Mouse (Mus musculus): ENCODE data around the gene Pkig. TPM values are rescaled to one million over a fixed set of nuclear protein-coding genes. Genes with fewer than 3 reads are reported as not detected.
A peak's percentile ranks its signal among the peaks of the same experiment; 100 is the strongest.

Pkig gene
- polyA plus RNA-seq, 1 experiment: 20.2 TPM

DNA sequence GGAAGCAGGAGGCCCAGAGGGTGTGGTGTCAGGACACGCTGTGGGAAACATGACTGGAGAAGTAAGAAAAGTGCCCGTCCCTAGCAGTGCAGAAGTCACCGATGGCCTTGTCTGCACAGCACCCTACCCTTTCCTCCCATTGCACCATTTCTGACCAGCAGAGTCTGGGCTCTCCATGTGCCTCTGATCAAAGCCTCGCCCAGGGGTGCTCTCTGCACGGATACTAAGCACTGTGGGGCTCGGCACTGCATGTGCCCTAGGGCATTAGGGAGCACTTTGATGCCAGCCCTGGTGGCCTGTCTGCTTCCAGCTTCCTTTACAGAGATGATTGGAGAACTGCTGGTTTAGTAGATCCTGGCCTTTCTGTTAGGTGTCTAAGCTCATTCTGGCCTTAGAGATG lies 54.7 kb downstream of the Pkig start:
- H3K36me3 ChIP-seq (ENCODE audit: control insufficient read depth, insufficient read depth, low read length, poor library complexity, severe bottlenecking): no peaks in the 10 kb centered on the region
- H3K4me1 ChIP-seq (ENCODE audit: control insufficient read depth, insufficient read depth, low read length): no peaks in the 10 kb centered on the region
- TF ChIP-seq POLR2A (IDR thresholded peaks at IDR 0.05; ENCODE audit: insufficient read depth, low read length) (no peak), CTCF (IDR thresholded peaks at IDR 0.05; ENCODE audit: low read depth, low read length) (no peak), EP300 (IDR thresholded peaks at IDR 0.05; ENCODE audit: insufficient read depth, low read depth, low read length) (no peak)
- no peaks in the 10 kb centered on the region for H3K27me3 ChIP-seq (ENCODE audit: control insufficient read depth, insufficient read depth, low read length, poor library complexity, severe bottlenecking)
- no peak overlapping the region for H3K27ac ChIP-seq (ENCODE audit: insufficient read depth, low read length)
- no peaks in the 10 kb centered on the region for H3K9me3 ChIP-seq (replicated peaks; ENCODE audit: control insufficient read depth, insufficient read depth, low read length, poor library complexity, severe bottlenecking)
- H3K9ac ChIP-seq (ENCODE audit: low read depth, poor library complexity, severe bottlenecking): no peak overlapping the region
- no peak overlapping the region for H3K4me3 ChIP-seq (ENCODE audit: low read depth, low read length)

DNA sequence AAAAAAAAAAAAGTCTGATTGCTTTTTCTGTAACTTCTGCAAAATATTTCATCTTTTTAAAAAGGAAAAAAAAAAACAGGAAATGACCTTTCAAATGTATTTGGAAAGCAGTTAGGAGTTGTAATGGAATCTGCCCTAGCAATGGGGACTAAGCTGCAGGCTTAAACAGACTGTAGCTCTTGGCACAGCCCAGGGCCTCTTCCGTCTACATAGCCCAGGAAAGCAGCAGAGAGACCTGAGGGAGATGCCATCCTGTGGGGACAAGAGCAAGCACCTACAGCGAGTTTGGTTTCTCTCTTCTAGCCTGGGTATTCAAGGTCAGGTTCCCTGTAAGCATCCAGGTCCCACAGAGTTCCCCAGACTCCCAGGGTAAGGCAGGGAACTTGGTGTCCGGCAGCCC lies 55.2 kb downstream of the Pkig start:
- H3K4me3 ChIP-seq (ENCODE audit: low read depth, low read length): no peak overlapping the region

DNA sequence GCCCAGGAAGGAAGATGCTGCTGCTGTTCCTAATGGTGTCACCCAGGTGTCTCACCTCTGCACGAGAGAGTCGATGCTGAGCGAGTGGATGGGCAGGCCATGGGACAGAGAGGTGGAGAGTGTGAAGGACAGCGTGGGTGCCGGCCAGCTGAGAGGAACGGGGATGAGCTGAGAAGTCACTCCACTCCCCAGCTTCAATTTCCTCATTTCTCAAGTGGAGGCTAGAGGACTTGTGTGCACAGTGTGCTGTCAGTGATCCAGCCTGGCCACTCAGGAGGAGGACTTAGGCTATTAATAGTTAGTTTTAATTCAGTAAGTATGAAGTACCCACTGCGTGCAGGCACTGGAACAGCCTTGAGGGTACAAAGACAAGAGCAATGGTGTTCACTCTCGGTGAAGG lies 58.3 kb downstream of the Pkig start:
- Histone ChIP-seq H3K27me3 (ENCODE audit: control insufficient read depth, insufficient read depth, low read length, poor library complexity, severe bottlenecking) (no peaks in the 10 kb centered on the region), H3K36me3 (ENCODE audit: control insufficient read depth, insufficient read depth, low read length, poor library complexity, severe bottlenecking) (no peaks in the 10 kb centered on the region), H3K27ac (ENCODE audit: insufficient read depth, low read length) (no peak overlapping the region), H3K4me3 (ENCODE audit: low read depth, low read length) (no peak overlapping the region), H3K4me1 (ENCODE audit: control insufficient read depth, insufficient read depth, low read length) (no peaks in the 10 kb centered on the region), H3K9me3 (replicated peaks; ENCODE audit: control insufficient read depth, insufficient read depth, low read length, poor library complexity, severe bottlenecking) (no peaks in the 10 kb centered on the region), H3K9ac (ENCODE audit: low read depth, poor library complexity, severe bottlenecking) (no peak overlapping the region)
- TF ChIP-seq EP300 (IDR thresholded peaks at IDR 0.05; ENCODE audit: insufficient read depth, low read depth, low read length) (no peak), CTCF (IDR thresholded peaks at IDR 0.05; ENCODE audit: low read depth, low read length) (no peak), POLR2A (IDR thresholded peaks at IDR 0.05; ENCODE audit: insufficient read depth, low read length) (no peak)

More for the DNA sequence above, 55.2 kb downstream of the Pkig start:
- Histone ChIP-seq H3K27ac (ENCODE audit: insufficient read depth, low read length) (no peak overlapping the region), H3K4me1 (ENCODE audit: control insufficient read depth, insufficient read depth, low read length) (no peaks in the 10 kb centered on the region), H3K9me3 (replicated peaks; ENCODE audit: control insufficient read depth, insufficient read depth, low read length, poor library complexity, severe bottlenecking) (no peaks in the 10 kb centered on the region), H3K36me3 (ENCODE audit: control insufficient read depth, insufficient read depth, low read length, poor library complexity, severe bottlenecking) (no peaks in the 10 kb centered on the region), H3K27me3 (ENCODE audit: control insufficient read depth, insufficient read depth, low read length, poor library complexity, severe bottlenecking) (no peaks in the 10 kb centered on the region), H3K9ac (ENCODE audit: low read depth, poor library complexity, severe bottlenecking) (no peak overlapping the region)
- no peak for TF ChIP-seq POLR2A (IDR thresholded peaks at IDR 0.05; ENCODE audit: insufficient read depth, low read length)

DNA sequence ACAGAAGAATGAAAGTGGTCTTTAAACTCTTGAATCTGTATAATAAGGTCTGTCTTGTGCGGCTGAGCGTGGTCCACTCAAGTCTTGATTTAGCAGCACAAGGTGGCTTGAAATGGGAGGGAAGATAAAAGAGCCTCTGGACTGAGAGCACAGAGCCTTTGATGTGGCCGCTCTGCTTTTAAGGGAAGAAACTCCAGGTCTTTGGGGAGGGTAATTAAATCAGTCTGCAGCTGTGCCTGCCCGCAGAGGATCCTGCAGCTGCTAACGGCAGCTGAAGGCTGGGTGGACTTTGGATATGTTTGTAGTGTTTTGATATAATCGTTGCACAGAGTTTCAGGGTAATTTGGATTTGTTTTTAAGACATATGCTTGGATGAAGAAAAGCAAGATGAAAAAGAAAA lies 58.7 kb downstream of the Pkig start:
- Histone ChIP-seq H3K36me3 (ENCODE audit: control insufficient read depth, insufficient read depth, low read length, poor library complexity, severe bottlenecking) (no peaks in the 10 kb centered on the region), H3K9ac (ENCODE audit: low read depth, poor library complexity, severe bottlenecking) (no peak overlapping the region), H3K4me3 (ENCODE audit: low read depth, low read length) (no peak overlapping the region), H3K9me3 (replicated peaks; ENCODE audit: control insufficient read depth, insufficient read depth, low read length, poor library complexity, severe bottlenecking) (no peaks in the 10 kb centered on the region), H3K4me1 (ENCODE audit: control insufficient read depth, insufficient read depth, low read length) (no peaks in the 10 kb centered on the region), H3K27me3 (ENCODE audit: control insufficient read depth, insufficient read depth, low read length, poor library complexity, severe bottlenecking) (no peaks in the 10 kb centered on the region), H3K27ac (ENCODE audit: insufficient read depth, low read length) (no peak overlapping the region)
- TF ChIP-seq POLR2A (IDR thresholded peaks at IDR 0.05; ENCODE audit: insufficient read depth, low read length): no peak
- no peak for TF ChIP-seq EP300 (IDR thresholded peaks at IDR 0.05; ENCODE audit: insufficient read depth, low read depth, low read length)
- no peak for TF ChIP-seq CTCF (IDR thresholded peaks at IDR 0.05; ENCODE audit: low read depth, low read length)

DNA sequence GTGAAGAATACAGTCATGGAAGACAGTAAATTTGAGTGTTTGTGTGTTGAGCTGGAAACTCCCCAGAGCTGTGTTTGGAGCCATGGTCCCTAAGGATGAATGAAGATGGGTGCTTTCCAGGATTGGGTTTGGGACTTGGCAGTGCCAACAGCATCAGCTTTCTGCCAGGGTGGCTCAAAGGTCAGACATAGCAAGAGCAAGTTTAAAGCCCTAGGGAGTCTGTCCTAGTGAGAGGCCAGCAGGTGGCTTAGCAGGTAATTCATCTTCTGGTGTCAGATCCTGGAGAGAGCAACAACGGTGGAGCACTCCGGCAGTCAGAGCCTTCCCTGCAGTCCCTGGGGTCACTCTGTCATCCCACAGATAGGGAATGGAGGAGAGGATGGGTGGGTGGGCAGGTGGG lies 60.3 kb downstream of the Pkig start:
- Histone ChIP-seq H3K4me3 (ENCODE audit: low read depth, low read length) (no peak overlapping the region), H3K27me3 (ENCODE audit: control insufficient read depth, insufficient read depth, low read length, poor library complexity, severe bottlenecking) (no peaks in the 10 kb centered on the region), H3K27ac (ENCODE audit: insufficient read depth, low read length) (no peak overlapping the region), H3K9me3 (replicated peaks; ENCODE audit: control insufficient read depth, insufficient read depth, low read length, poor library complexity, severe bottlenecking) (no peaks in the 10 kb centered on the region), H3K9ac (ENCODE audit: low read depth, poor library complexity, severe bottlenecking) (no peak overlapping the region), H3K36me3 (ENCODE audit: control insufficient read depth, insufficient read depth, low read length, poor library complexity, severe bottlenecking) (no peaks in the 10 kb centered on the region), H3K4me1 (ENCODE audit: control insufficient read depth, insufficient read depth, low read length) (no peaks in the 10 kb centered on the region)
- no peak for TF ChIP-seq EP300 (IDR thresholded peaks at IDR 0.05; ENCODE audit: insufficient read depth, low read depth, low read length)
- TF ChIP-seq CTCF (IDR thresholded peaks at IDR 0.05; ENCODE audit: low read depth, low read length): no peak
- TF ChIP-seq POLR2A (IDR thresholded peaks at IDR 0.05; ENCODE audit: insufficient read depth, low read length): no peak

DNA sequence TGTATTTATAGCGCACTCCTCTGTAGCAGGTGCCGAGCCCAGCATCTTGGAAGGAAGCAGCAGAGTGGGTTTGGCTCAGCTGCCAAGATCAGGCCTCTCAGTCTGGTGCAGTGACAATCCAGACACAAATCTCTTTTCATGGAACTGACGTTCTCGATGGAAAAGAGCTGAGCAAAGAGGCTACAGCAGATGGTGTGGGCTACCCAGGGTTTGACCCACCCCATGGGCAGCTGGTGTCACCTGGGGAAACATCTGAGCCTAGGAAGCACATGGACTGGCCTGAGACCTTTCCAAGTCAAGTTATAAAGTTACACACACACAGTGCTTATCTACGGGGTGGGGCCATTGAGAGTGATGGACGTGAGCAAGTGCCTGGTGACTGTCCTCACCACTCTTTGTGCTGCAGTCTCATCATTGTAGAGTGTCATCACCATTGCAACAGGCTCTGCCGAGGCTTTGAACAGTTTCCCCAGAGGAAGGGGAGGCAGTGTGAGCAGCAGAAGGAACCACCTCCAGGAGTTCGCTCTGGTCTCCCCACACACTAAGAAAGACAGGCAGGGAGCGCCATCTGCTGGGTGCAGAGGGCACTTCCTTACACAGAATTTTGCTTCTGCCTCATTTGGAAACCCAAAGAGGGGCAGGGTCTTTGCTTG lies 60.9 kb downstream of the Pkig start:
- TF ChIP-seq CTCF (IDR thresholded peaks at IDR 0.05; ENCODE audit: low read depth, low read length) (peak; percentile 91), EP300 (IDR thresholded peaks at IDR 0.05; ENCODE audit: insufficient read depth, low read depth, low read length) (no peak)
- no peak overlapping the region for H3K27ac ChIP-seq (ENCODE audit: insufficient read depth, low read length)
- no peaks in the 10 kb centered on the region for H3K4me1 ChIP-seq (ENCODE audit: control insufficient read depth, insufficient read depth, low read length)
- H3K4me3 ChIP-seq (ENCODE audit: low read depth, low read length): no peak overlapping the region
- H3K27me3 ChIP-seq (ENCODE audit: control insufficient read depth, insufficient read depth, low read length, poor library complexity, severe bottlenecking): no peaks in the 10 kb centered on the region
- H3K9me3 ChIP-seq (replicated peaks; ENCODE audit: control insufficient read depth, insufficient read depth, low read length, poor library complexity, severe bottlenecking): no peaks in the 10 kb centered on the region
- H3K9ac ChIP-seq (ENCODE audit: low read depth, poor library complexity, severe bottlenecking): no peak overlapping the region
- H3K36me3 ChIP-seq (ENCODE audit: control insufficient read depth, insufficient read depth, low read length, poor library complexity, severe bottlenecking): no peaks in the 10 kb centered on the region
